8 mouse cellular contexts compared by ENCODE assay signal in the genomic region with DNA sequence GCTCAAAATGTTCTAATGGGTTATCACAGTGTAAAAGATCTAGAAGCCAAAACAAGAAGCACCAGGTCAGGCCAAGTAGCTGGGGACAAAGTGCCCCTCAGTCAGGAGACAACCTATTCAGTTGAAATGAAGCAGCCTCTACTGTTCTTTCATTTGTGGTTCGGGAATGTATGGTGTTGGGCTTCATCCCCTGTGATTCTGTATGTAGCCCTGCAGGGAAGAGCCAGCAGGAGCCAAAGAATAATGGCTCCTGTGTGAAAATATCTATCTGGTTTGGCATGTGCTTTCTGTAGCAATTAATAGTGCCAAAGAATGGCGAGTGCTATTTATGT. TPM values are rescaled to one million over a fixed set of nuclear protein-coding genes. Genes with fewer than 3 reads are reported as not detected.
DNase-seq lines count a peak whose midpoint lies in the region; ATAC-seq and TF ChIP-seq lines count a peak whose summit lies in the region.

No protein-coding gene starts in this region.

- no peaks in the 10 kb centered on the region for H3K36me3 ChIP-seq in heart, embryonic 15.5 days
- H3K36me3 ChIP-seq in MEL (ENCODE audit: control insufficient read depth in 1 of 2, insufficient read depth in 2 of 2, low read length in 2 of 2): peaks cover 4 to 20% of the 10 kb centered on the region in 2 experiments; a peak in 3 of 4 replicates
- peaks cover 41% of the 10 kb centered on the region for H3K36me3 ChIP-seq in hindbrain, embryonic 10.5 days

- no peak for TF ChIP-seq RAD21 in MEL (IDR thresholded peaks at IDR 0.05; ENCODE audit: low read depth, low read length)

- no peaks in the 10 kb centered on the region for H3K9me3 ChIP-seq in heart, embryonic 15.5 days (replicated peaks)
- no peaks in the 10 kb centered on the region for H3K9me3 ChIP-seq in MEL (replicated peaks; ENCODE audit: insufficient read depth, low read length)
- H3K9me3 ChIP-seq in hindbrain, embryonic 10.5 days: no peaks in the 10 kb centered on the region

- H3K9ac ChIP-seq in heart, embryonic 15.5 days: peak overlapping the region; percentile 86
- H3K9ac ChIP-seq in MEL (ENCODE audit: control insufficient read depth, low read depth, low read length, poor library complexity, severe bottlenecking): peak overlapping the region; percentile 78

- H3K27me3 ChIP-seq in heart, embryonic 15.5 days: no peaks in the 10 kb centered on the region
- H3K27me3 ChIP-seq in MEL (ENCODE audit: control insufficient read depth in 1 of 2, insufficient read depth in 2 of 2, low read length in 2 of 2): no peaks in the 10 kb centered on the region
- H3K27me3 ChIP-seq in hindbrain, embryonic 10.5 days (ENCODE audit: insufficient read depth, poor library complexity, severe bottlenecking): no peaks in the 10 kb centered on the region

- peaks cover 12% of the 10 kb centered on the region for H3K79me2 ChIP-seq in MEL (ENCODE audit: control insufficient read depth, insufficient read depth, low read length, poor library complexity)

- H3K27ac ChIP-seq in heart, embryonic 15.5 days: peak overlapping the region; percentile 89
- H3K27ac ChIP-seq in MEL (ENCODE audit: control insufficient read depth, low read depth, low read length): peak overlapping the region; percentile 67
- peak overlapping the region; percentile 97 for H3K27ac ChIP-seq in hindbrain, embryonic 10.5 days

- peak overlapping the region; percentile 83 for H3K4me3 ChIP-seq in heart, embryonic 15.5 days
- peak overlapping the region; percentile 66 to 84 for H3K4me3 ChIP-seq in MEL (ENCODE audit: control insufficient read depth in 1 of 2, insufficient read depth in 1 of 2, low read depth in 2 of 2, low read length in 2 of 2)
- peak overlapping the region; percentile 91 for H3K4me3 ChIP-seq in hindbrain, embryonic 10.5 days

- no peak for ATAC-seq in heart, embryonic 15.5 days (replicated peaks; ENCODE audit: insufficient number of reproducible peaks, insufficient read depth, low FRiP score, low read depth)
- peak; percentile 12; the same call in 1 of the 2 replicates for ATAC-seq in megakaryocyte progenitor cell, adult 5-6 weeks (replicated peaks; ENCODE audit: poor library complexity)
- ATAC-seq in erythroid progenitor cell, adult 5-6 weeks (replicated peaks; ENCODE audit: low FRiP score, poor library complexity, severe bottlenecking): no peak

- TF ChIP-seq CTCF in MEL (IDR thresholded peaks at IDR 0.05 in 2 of 3, conservative IDR thresholded peaks at IDR 0.05 in 1 of 3; ENCODE audit: control insufficient read depth in 1 of 3, insufficient read depth in 1 of 3, low read depth in 2 of 3, low read length in 3 of 3, poor library complexity in 1 of 3, severe bottlenecking in 1 of 3): no peak

- 3% methylated on average over 2 of the region's 2 CpGs for WGBS in heart, embryonic 15.5 days
- 2% methylated on average over 2 of the region's 2 CpGs for WGBS in hindbrain, embryonic 10.5 days

- peak overlapping the region; percentile 83 for H3K4me2 ChIP-seq in heart, embryonic 15.5 days

- TF ChIP-seq POLR2A in MEL (IDR thresholded peaks at IDR 0.05; ENCODE audit: control insufficient read depth in 1 of 2, insufficient read depth in 1 of 2, low read depth in 1 of 2, low read length in 2 of 2, poor library complexity in 1 of 2): no peak

- DNase-seq in heart, adult 9 months (ENCODE audit: low spot score in 2 of 2): no peak
- DNase-seq in MEL (ENCODE audit: low read depth, low spot score): no peak
- DNase-seq in hindbrain, embryonic 10.5 days (ENCODE audit: low spot score): no peak
- no peak for DNase-seq in cerebellum, adult 9-10 months
- DNase-seq in gastrocnemius, postnatal 25 days: no peak

- no peak for TF ChIP-seq EP300 in MEL (IDR thresholded peaks at IDR 0.05; ENCODE audit: low read depth in 1 of 2, low read length in 2 of 2)

- H3K4me1 ChIP-seq in heart, embryonic 15.5 days (replicated peaks): peaks cover 20% of the 10 kb centered on the region
- H3K4me1 ChIP-seq in MEL (ENCODE audit: control insufficient read depth in 1 of 2, insufficient read depth in 2 of 2, low read length in 2 of 2): peaks cover 7 to 12% of the 10 kb centered on the region in 2 experiments
- peaks cover 36% of the 10 kb centered on the region for H3K4me1 ChIP-seq in hindbrain, embryonic 10.5 days (replicated peaks)

TF ChIP-seq in MEL, 35 proteins besides CTCF, POLR2A, EP300 and RAD21:
- TF ChIP-seq CHD1 (IDR thresholded peaks at IDR 0.05; ENCODE audit: low read depth, low read length) (0 out of 2 replicates have a peak, but pooled peaks have one; percentile 45), NELFE (IDR thresholded peaks at IDR 0.05; ENCODE audit: low read depth, low read length) (no peak)
TF ChIP-seq in MEL: peak in this region for 1.

RNA-seq across cellular contexts. Expression of a gene that starts 0.3 kb away (rescaled TPM):
- polyA plus RNA-seq in heart, embryonic 15.5 days (2015; fragmentation: Nextera tagmentation; extraction: Ambion mirVana): 51.7 and 51.8 TPM in 2 replicates
- 28.2 and 28.4 TPM in 2 replicates for total RNA-seq in MEL (2012; rRNA removed)
- 10 to 100 TPM in 1 of 2 experiments, not detected in 1; 25.7 TPM for polyA plus RNA-seq in MEL (2012; ENCODE audit: insufficient read depth in 1 of 2, insufficient read length in 2 of 2, low read depth in 1 of 2, low replicate concordance in 2 of 2, missing spikeins in 1 of 2)
- 75.0 and 82.5 TPM in 2 replicates for polyA plus RNA-seq in hindbrain, embryonic 10.5 days (2016; fragmentation: Nextera tagmentation; extraction: Ambion mirVana)
- total RNA-seq in megakaryocyte progenitor cell, adult 5-6 weeks (2015): 58.7 and 59.2 TPM in 2 replicates
- total RNA-seq in megakaryocyte progenitor cell, adult 5-6 weeks (2017): 52.7 and 56.9 TPM in 2 replicates
- 18.0 and 22.3 TPM in 2 replicates for total RNA-seq in erythroid progenitor cell, adult 5-6 weeks (2015; ENCODE audit: low replicate concordance)
- 8.2 and 12.2 TPM in 2 replicates for total RNA-seq in erythroid progenitor cell, adult 5-6 weeks (2017; ENCODE audit: low replicate concordance)
- total RNA-seq in gastrocnemius, postnatal 25 days (2021): 10 to 100 TPM; 18.2 to 18.6 TPM

RNA-seq across cellular contexts. Expression of a gene that starts 59.8 kb away (rescaled TPM):
- 26.1 and 26.5 TPM in 2 replicates for polyA plus RNA-seq in heart, embryonic 15.5 days (2015; fragmentation: Nextera tagmentation; extraction: Ambion mirVana)
- total RNA-seq in MEL (2012; rRNA removed): 17.3 and 21.7 TPM in 2 replicates
- polyA plus RNA-seq in MEL (2012; ENCODE audit: insufficient read depth in 1 of 2, insufficient read length in 2 of 2, low read depth in 1 of 2, low replicate concordance in 2 of 2, missing spikeins in 1 of 2): 10 to 100 TPM in 1 of 2 experiments, not detected in 1; 23.6 TPM
- polyA plus RNA-seq in hindbrain, embryonic 10.5 days (2016; fragmentation: Nextera tagmentation; extraction: Ambion mirVana): 39.5 and 41.2 TPM in 2 replicates
- 44.4 and 46.8 TPM in 2 replicates for total RNA-seq in megakaryocyte progenitor cell, adult 5-6 weeks (2015)
- 45.2 and 57.7 TPM in 2 replicates for total RNA-seq in megakaryocyte progenitor cell, adult 5-6 weeks (2017)
- total RNA-seq in erythroid progenitor cell, adult 5-6 weeks (2015; ENCODE audit: low replicate concordance): 10.5 and 12.6 TPM in 2 replicates
- 5.6 and 13.5 TPM in 2 replicates for total RNA-seq in erythroid progenitor cell, adult 5-6 weeks (2017; ENCODE audit: low replicate concordance)
- 10 to 100 TPM; 27.2 to 31.4 TPM for total RNA-seq in gastrocnemius, postnatal 25 days (2021)
